Mouse (Mus musculus): ENCODE measurements around the gene Tia1. TPM values are rescaled to one million over a fixed set of nuclear protein-coding genes. Genes with fewer than 3 reads are reported as not detected.

Gene Tia1
- total RNA-seq, 2 experiments from 2014 or later, result 89.9 to 97.1 TPM

- peak; percentile 70 for ATAC-seq (replicated peaks; ENCODE audit: poor library complexity, severe bottlenecking)
These were observed 16.5 kb downstream of the Tia1 start for GRCm38 (mm10) chr6:86420491-86420890.

GRCm38 (mm10) chr6:86426358-86426757 is 22.3 kb downstream of the Tia1 start, which contains the start of gene Gm44790:
Gene Gm44790, plus strand, starts transcription at chr6:86426658.
- no peak for ATAC-seq (replicated peaks; ENCODE audit: poor library complexity, severe bottlenecking)

DNA sequence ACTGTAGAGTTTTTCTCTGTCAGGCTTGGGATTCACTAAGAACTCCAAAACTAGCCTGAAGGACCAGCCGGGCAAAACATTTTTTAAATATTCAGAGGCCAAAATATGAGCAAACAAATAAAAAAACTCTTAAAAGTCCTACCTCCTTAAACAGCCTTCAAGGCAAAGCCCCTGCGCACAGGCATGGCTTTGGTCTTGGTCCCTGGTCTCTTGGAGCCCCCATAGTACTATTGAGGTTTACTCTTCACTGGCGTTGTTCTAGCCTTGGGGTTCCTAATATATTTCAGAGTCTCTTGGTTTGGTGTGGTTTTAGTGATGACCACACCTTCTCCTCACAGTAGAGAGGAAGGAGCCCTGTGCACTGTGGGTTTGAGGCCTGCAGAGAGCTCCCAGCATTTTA is 27.5 kb downstream of the Tia1 start:
- ATAC-seq (replicated peaks; ENCODE audit: poor library complexity, severe bottlenecking), result no peak

- no peak for ATAC-seq (replicated peaks; ENCODE audit: poor library complexity, severe bottlenecking)
These were observed 29.7 kb downstream of the Tia1 start for GRCm38 (mm10) chr6:86433696-86434095.

GRCm38 (mm10) chr6:86437711-86438110 is 33.7 kb downstream of the Tia1 start:
- ATAC-seq (replicated peaks; ENCODE audit: poor library complexity, severe bottlenecking), result peak; percentile 54

GRCm38 (mm10) chr6:86438272-86439118 is 34.5 kb downstream of the Tia1 start, which contains the start of gene C87436:
Gene C87436, plus strand, starts transcription at chr6:86438374.
- ATAC-seq (replicated peaks; ENCODE audit: poor library complexity, severe bottlenecking), result peak; percentile 82

DNA sequence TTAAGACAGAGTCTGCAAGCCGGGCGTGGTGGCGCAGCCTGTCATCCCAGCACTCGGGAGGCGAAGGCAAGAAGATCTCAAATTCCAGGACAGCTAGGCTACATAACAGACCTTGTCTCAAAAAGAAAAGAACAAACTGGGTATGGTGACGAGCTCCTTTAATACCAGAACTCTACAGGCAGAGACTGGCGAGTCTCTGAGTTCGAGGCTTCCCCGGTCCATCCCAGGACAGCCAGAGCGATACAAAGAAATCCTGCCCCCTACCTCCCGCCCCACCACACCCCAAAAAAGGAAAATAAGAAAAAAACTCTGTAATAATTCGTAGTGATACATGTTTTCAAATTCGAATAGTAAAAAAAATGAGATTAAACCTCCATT is 35.1 kb downstream of the Tia1 start:
- no peak for ATAC-seq (replicated peaks; ENCODE audit: poor library complexity, severe bottlenecking)

DNA sequence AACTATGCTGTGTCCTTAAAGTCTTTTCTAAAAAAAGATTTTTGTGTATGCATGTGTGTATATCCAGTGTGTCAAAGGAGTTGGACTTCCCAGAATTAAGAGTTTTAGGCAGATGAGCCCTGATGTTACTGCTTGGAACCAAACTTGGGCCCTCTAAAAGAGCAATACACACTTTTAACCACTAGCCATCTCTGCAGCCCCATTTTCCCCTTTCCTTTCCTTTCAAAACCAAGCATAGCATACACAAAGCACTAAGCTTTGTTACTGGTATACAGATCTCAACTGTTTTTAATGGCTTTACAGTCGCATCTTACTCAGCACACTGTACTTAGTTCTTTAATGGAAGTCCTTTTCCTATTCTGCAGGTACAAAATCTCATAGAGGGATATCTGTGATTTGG is 35.5 kb downstream of the Tia1 start:
- no peak for ATAC-seq (replicated peaks; ENCODE audit: poor library complexity, severe bottlenecking)

DNA sequence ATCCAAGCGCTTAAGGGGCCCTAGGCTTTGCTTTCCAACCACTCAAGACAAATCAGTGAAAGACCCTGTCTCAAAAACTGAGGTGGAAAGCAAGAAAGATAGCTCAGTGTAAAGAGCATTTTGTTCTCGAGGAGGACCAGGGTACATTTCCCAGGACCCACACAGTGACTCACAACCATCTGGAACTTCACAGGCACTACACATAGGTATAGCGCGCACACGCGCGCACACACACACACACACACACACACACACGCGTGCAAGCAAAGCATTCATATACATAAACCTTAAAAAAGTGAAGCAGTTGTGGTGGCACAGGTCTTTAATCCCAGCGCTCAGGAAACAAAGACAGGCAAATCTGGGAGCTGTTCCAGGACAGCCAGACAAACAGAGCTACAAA is 37.6 kb downstream of the Tia1 start:
- no peak for ATAC-seq (replicated peaks; ENCODE audit: poor library complexity, severe bottlenecking)

DNA sequence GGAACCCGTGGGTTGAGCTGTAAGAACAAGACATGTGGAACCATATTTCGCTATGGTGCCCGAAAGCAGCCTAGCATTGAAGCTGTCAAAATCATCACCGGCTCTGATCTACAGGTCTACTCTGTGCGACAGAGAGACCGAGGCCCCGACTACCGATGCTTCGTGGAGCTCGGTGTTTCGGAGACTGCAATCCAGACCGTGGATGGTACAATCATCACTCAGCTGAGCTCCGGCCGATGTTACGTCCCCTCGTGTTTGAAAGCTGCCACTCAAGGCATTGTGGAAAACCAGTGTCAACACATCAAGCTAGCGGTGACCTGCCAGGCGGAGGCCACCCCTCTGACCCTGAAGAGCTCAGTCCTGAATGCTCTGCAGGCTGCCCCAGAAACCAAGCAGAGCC is 41.5 kb downstream of the Tia1 start:
- ATAC-seq (replicated peaks; ENCODE audit: poor library complexity, severe bottlenecking), result no peak

- peak; percentile 69 for ATAC-seq (replicated peaks; ENCODE audit: poor library complexity, severe bottlenecking)
These were observed 43.0 kb downstream of the Tia1 start for GRCm38 (mm10) chr6:86446927-86447568.

DNA sequence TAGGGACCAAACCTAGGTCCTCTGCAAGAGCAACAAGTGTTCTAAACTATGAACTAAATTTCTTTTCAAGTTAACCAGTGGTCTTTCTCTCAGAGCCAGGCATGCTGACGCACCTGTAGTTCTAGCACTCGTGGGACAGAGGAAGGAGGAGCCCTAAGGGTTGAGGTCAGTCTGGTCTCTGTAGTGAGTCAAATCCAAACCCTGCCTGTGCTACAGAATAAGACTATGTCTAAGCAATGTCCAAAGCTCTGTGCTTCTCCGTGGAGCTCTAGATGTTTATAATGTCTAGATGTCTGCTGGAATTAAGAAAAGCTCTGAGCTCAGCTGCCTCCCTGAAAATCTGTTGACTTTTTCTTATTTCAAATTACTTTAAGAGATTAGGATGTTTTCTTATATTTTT is 52.7 kb downstream of the Tia1 start:
- no peak for ATAC-seq (replicated peaks; ENCODE audit: poor library complexity, severe bottlenecking)

- ATAC-seq (replicated peaks; ENCODE audit: poor library complexity, severe bottlenecking), result no peak
These were observed 59.1 kb downstream of the Tia1 start for GRCm38 (mm10) chr6:86463079-86463478.

GRCm38 (mm10) chr6:86471317-86471716 is 67.3 kb downstream of the Tia1 start:
- no peak for ATAC-seq (replicated peaks; ENCODE audit: poor library complexity, severe bottlenecking)

- no peak for ATAC-seq (replicated peaks; ENCODE audit: poor library complexity, severe bottlenecking)
These were observed 67.7 kb downstream of the Tia1 start for GRCm38 (mm10) chr6:86471760-86472099.

DNA sequence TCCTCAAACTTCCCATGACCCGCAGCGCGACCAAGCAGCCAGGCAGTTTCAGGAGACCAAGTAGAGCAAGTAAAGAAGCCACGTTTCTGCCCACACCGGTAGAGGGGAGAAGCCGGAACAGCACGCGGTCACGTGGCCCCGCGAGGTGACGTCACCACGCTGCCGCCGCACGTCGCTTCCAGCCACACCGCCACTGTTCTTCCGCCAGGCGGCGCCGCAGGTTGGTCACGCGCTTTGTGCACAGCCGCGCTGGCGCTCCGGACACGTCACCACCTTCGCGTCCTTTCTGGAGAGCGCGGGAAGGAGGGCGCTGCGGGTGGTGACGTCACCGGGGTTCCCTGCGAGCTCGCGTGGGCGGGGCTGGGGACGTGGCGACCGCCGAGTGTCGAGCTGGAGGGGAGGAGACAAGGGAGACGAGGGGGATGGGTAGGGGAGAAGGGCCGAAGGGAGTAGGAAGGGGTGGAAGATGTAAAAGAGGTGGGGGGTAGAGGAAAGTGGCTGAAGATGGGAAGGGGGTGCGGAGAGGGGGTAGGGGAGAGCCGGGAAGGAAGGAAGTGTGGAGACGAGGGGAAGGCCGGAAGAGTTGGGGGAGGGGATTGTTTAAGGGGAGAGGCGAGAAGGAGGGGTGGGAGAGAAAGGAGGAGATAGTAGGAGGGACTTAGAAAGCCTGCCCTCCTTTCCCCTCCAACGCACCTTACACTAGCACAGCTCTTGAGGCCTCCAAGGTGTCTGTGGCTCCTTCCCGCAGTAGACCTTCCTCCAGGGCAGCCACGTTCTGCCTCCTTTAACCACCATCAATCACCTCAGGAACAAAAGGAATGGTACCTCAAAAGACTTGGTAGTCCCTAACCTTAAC is 68.3 kb downstream of the Tia1 start:
- ATAC-seq (replicated peaks; ENCODE audit: poor library complexity, severe bottlenecking), result peak; percentile 90

DNA sequence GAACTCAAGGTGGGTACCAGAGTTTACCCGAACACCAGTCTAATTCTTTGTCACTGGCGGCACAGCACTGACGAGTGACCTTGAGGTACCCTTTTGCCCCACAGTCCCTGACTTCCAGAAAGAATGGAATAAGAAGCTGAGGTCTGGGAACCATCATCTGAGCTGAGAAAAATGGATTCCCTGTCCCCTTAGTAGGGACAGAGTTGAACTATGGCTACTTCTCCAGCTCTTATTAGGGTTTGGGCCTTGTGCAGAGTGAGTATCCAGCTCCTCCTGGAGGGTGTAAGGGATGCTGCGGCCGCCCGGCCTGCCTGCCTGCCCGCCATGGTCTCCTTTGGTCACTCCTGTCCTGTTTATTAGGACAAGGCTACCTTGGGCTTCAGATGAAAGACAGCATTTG is 69.1 kb downstream of the Tia1 start:
- no peak for ATAC-seq (replicated peaks; ENCODE audit: poor library complexity, severe bottlenecking)

DNA sequence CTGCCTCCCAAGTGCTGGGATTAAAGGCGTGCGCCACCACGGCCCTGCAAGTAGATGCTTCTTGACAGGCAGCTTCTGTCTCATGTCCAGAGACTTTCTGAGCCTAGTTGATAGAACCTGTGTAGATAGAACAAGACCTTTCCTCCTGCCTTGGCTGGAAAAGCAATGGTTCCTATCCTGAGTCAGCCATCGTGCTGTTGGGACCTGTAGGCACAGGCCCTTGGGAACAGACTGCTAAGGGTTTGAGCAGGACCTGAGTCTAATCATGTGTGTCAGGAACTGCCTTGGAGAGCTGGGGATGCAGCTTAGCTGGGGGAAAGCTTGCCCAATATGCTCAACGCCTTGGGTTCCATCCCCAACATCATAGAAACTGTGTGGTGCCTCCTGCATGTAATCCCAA is 70.1 kb downstream of the Tia1 start:
- no peak for ATAC-seq (replicated peaks; ENCODE audit: poor library complexity, severe bottlenecking)

GRCm38 (mm10) chr6:86474646-86475181 is 70.7 kb downstream of the Tia1 start:
- no peak for ATAC-seq (replicated peaks; ENCODE audit: poor library complexity, severe bottlenecking)

DNA sequence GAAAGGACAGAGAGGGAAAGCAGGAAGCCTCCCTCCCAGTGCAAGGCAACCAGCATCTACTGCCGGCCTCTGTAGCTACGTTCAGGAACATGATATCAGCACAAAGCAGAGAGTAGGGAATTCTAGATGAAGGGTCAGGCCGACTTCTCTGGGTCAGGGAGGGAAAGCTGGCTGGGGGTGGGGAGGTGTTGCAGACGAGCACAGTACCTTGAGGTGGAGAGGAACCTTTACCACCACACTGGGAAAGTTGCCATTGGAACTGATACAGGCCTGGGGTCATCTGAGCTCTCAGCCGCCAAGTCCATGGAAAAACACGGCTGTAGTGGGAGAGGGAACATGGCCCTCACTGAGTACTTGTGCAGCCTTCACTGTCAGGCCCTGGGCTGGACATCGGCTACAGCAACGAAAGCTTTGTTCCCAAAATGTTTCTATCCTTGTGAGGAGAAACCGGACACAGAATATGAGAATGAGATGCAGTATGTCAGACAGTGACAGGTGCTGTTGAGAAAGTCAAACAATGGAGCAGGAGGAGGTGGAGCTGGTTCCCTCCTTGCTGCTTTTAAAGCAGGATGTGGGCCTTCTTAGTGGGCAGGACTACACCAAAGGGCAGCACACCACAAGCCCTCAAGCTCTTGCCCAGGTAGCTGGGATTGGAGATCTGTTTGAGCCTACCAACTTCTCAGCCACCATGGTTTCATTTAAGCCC is 71.6 kb downstream of the Tia1 start:
- no peak for ATAC-seq (replicated peaks; ENCODE audit: poor library complexity, severe bottlenecking)

Data from granulocyte monocyte progenitor cell, adult 5-6 weeks (primary cell).